17 mouse cellular contexts compared by ENCODE assay signal in the genomic region with DNA sequence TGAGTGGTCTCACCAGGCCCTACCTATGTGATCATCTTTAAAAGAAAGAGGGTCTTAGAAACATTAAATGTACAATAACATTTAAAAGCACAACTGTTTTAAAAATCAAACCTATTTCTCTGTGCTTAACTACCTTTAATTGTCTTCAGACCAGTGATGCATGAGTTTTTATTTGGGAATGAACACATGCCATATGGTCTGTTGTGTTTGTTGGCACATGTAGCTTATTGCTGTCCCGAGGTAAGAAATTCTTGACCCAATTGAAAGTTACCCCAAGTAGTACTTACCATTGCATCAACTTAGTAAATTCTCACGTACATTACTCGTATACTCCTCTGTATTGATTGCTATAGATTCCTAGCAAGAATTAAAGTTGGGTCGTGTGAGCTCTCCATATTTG.
A peak's percentile ranks its signal among the peaks of the same experiment; 100 is the strongest.
DNase-seq lines count a peak whose midpoint lies in the region; ATAC-seq lines count a peak whose summit lies in the region.
"Had no signal": no experiment of that assay in that cellular context is flagged by ENCODE, and none has a peak within 500 bp of the region (broad histone marks: within the 10 kb centered on the region; RNA-seq: fewer than 3 reads in every experiment).

No protein-coding gene starts in this region.

- ATAC-seq in cerebellum, adult (ENCODE audit: insufficient number of reproducible peaks, low FRiP score, low TSS enrichment) = peak; percentile 76
- no peak for ATAC-seq in frontal cortex, adult (ENCODE audit: low TSS enrichment)
- ATAC-seq: activated CD4-positive, CD25-positive, alpha-beta regulatory T cell, adult 4 months; CD4-positive, CD25-positive, alpha-beta regulatory T cell, adult 4 months; forebrain, embryonic 13.5 days; forebrain, embryonic 15.5 days; forebrain, postnatal 0 days; Patski had no signal

- DNase-seq in cerebellum, adult 11 months = no peak
- DNase-seq in cerebellum, adult 8-10 months = peak; percentile 21
- DNase-seq in cerebellum, adult 11-12 months = no peak
- DNase-seq in brain, adult 2 months (ENCODE audit: low read depth, low spot score) = peak; percentile 90
- DNase-seq: adrenal gland, adult 8-10 months; adrenal gland, postnatal 14 days; adrenal gland, postnatal 36 days; B cell, adult 2 months; forebrain, postnatal 0 days; gastrocnemius, adult 2 months had no signal

Comparison
In these comparisons a context has a peak if more than half of its experiments do, and no peak if none do; other contexts are left out.
1. DNase-seq: peak in cerebellum, adult 8-10 months (single experiment) and brain, adult 2 months (single experiment); none in cerebellum, adult 11 months (single experiment) and cerebellum, adult 11-12 months (single experiment).